Mouse (Mus musculus) heart, embryonic 13.5 days (tissue): ENCODE results near the gene Spint4. TPM values are rescaled to one million over a fixed set of nuclear protein-coding genes. Genes with fewer than 3 reads are reported as not detected.

Experiments used
- ATAC-seq: fragments of 200-750 bp; cut with Nextera tagmentation; 2 replicates; pipeline ENCODE4 v1.8.0; 2017; ENCODE audit warnings: moderate TSS enrichment; ENCODE audit not compliant: insufficient number of reproducible peaks, low FRiP score, low TSS enrichment; ENCODE audit errors: extremely low read depth
- H3K27ac ChIP-seq: fragments of 300-500 bp; sonication (generic); replicated peaks from 2 replicates; pipeline ENCODE4 v1.5.1; 2015; ENCODE audit warnings: moderate library complexity, mild to moderate bottlenecking, inconsistent platforms
- H3K27me3 ChIP-seq: fragments of 300-500 bp; sonication (generic); replicated peaks from 2 replicates; pipeline ENCODE4 v1.6.1; 2015; ENCODE audit warnings: mild to moderate bottlenecking, inconsistent platforms
- H3K36me3 ChIP-seq: fragments of 300-500 bp; sonication (generic); 2 replicates; pipeline ENCODE4 v1.6.1; 2015; ENCODE audit warnings: mild to moderate bottlenecking, inconsistent platforms
- H3K4me1 ChIP-seq: fragments of 300-500 bp; sonication (generic); 2 replicates; pipeline ENCODE4 v1.6.1; 2015; ENCODE audit warnings: inconsistent platforms
- H3K4me2 ChIP-seq: fragments of 300-500 bp; sonication (generic); 2 replicates; pipeline ENCODE4 v1.6.1; 2015; ENCODE audit warnings: inconsistent platforms, mild to moderate bottlenecking, moderate library complexity
- H3K4me3 ChIP-seq: fragments of 300-500 bp; sonication (generic); 2 replicates; pipeline ENCODE4 v1.5.1; 2015; ENCODE audit warnings: moderate library complexity, mild to moderate bottlenecking, inconsistent platforms
- H3K9ac ChIP-seq: fragments of 300-500 bp; sonication (generic); 2 replicates; pipeline ENCODE4 v1.6.1; 2015; ENCODE audit warnings: inconsistent platforms, mild to moderate bottlenecking, moderate library complexity
- H3K9me3 ChIP-seq: fragments of 300-500 bp; sonication (generic); 2 replicates; pipeline ENCODE4 v1.6.1; 2016; ENCODE audit warnings: inconsistent platforms
- WGBS: fragments of 180-500 bp; shearing (Covaris S2); methylation state at CpG from one replicate; pipeline ENCODE4 v1.1.7; 2015; ENCODE audit warnings: mixed read lengths; 5-methylcytosine and 5-hydroxymethylcytosine counted together
- polyA plus RNA-seq: library from polyadenylated mRNA; unstranded; fragments of >200 nt; fragmentation: Nextera tagmentation; extraction: Ambion mirVana; gene quantifications from 2 replicates; pipeline ENCODE4 v1.2.1, GENCODE M21; 2015

Gene Spint4
- polyA plus RNA-seq, 1 experiment from 2014 or later, result not detected

DNA sequence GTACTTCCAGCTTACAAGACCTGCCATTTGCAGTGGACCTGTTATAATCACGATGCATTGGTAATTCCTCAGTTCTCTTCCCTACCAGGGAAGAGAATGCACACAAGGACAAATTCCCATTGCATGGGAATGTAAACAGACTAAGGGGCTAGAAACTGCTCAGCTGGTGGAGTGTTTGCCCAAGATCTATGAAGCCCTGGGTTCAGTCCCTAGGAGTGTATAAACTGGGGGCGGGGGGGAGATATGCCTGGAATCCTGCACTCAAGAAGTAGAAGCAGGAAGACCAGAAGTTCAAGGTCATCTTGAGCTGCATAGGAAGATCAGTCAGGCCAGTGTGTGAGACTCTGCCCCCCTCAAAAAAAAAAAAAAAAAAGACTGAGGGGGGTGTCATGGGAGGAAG is 35.0 kb downstream of the Spint4 start:
- H3K27ac ChIP-seq, result no peak overlapping the region
- ATAC-seq, result no peak
- H3K4me1 ChIP-seq, result no peaks in the 10 kb centered on the region

DNA sequence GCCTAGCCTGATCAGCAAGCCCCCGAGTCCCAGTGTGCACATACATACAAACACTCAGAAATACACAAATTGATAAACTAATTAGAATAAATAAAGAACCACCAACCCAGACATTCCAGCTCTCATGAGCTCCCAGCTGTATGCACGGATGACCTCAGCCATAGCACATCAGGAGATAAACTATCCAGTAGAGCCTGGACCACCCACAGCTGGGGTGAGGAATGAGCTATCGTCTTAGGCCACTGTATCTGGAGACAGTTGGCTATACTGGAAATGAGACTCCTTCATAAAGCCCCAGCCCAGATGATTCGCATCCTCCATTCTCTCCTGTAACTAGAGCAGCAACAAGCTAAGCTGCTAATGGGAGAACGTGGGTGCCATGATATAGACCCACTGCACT is 36.5 kb downstream of the Spint4 start:
- Histone ChIP-seq H3K4me3 (no peak overlapping the region), H3K27me3 (peaks cover 4% of the 10 kb centered on the region; the same call in 1 of the 2 replicates), H3K36me3 (no peaks in the 10 kb centered on the region), H3K4me2 (no peak overlapping the region), H3K4me1 (no peaks in the 10 kb centered on the region), H3K9ac (no peak overlapping the region), H3K27ac (no peak overlapping the region), H3K9me3 (no peaks in the 10 kb centered on the region)
- ATAC-seq, result no peak
- WGBS, result 64% methylated on average over 5 of the region's 5 CpGs

More for the DNA sequence above, 35.0 kb downstream of the Spint4 start:
- H3K36me3 ChIP-seq, result no peaks in the 10 kb centered on the region
- 75% methylated on average over 2 of the region's 2 CpGs for WGBS
- H3K9me3 ChIP-seq, result no peaks in the 10 kb centered on the region
- no peaks in the 10 kb centered on the region; the same call in 1 of the 2 replicates for H3K27me3 ChIP-seq
- no peak overlapping the region for H3K4me2 ChIP-seq
- H3K4me3 ChIP-seq, result no peak overlapping the region
- H3K9ac ChIP-seq, result no peak overlapping the region

DNA sequence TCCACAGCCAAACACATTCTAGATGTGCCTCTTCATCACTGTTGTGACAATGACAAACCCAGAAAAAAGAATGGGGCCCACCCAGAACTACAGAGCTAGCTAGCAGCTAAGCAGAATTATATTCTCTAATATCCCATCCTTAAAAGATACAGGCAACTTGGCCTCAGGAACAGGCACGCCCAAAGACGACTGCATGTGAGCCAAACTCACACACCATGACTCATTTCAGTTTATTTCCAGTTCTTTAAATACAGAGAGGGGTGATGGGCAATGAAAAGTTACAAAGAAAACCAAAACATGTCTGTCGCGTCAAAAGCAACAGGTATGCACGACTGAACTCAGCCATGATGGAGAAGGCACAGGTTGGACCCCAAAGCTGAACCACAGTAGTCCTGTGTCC is 37.1 kb downstream of the Spint4 start:
- ATAC-seq, result no peak
- peaks cover 4% of the 10 kb centered on the region for H3K27me3 ChIP-seq

DNA sequence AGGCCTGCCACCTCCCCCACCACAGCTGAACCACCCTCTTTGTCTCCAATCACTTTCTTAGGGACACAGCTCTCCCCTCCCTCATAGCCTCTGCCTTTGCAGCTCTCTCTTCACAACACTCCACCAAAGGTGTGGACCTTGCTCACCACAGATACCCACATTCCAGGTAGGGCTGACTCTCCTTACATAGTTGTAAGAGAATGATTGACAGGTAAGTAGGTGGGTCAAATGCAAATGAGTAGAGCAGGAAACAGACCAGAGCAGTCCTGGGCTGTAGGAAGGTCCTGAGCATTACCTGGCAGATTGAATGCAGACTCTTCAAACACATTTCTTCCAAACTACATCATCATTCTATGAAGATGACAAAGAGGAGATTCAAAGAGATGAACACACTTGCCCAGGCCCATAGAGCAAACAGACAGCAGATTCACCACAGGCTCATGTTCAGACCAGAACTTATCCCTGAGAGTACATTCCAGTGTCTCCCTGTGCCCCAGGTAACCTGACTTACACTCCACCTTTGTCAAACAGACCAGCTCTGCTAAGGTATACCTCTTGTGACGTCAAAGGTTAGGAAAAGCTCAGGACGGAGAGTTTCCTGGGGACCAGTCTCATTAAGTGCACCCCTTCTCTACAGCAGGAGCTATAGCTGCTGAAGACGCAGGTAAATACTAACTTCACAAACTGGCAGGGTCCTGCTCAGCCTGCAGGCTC is 39.2 kb downstream of the Spint4 start:
- H3K9me3 ChIP-seq, result no peaks in the 10 kb centered on the region
- whole genome bisulfite sequencing, result 61% methylated on average over 3 of the region's 3 CpGs
- no peaks in the 10 kb centered on the region for H3K36me3 ChIP-seq
- no peak overlapping the region for H3K27ac ChIP-seq
- H3K27me3 ChIP-seq, result peaks cover 9% of the 10 kb centered on the region; the same call in 1 of the 2 replicates
- no peak overlapping the region for H3K4me3 ChIP-seq
- H3K9ac ChIP-seq, result no peak overlapping the region
- no peak for ATAC-seq
- H3K4me2 ChIP-seq, result no peak overlapping the region
- H3K4me1 ChIP-seq, result no peaks in the 10 kb centered on the region

More for the DNA sequence above, 37.1 kb downstream of the Spint4 start:
- H3K27ac ChIP-seq, result no peak overlapping the region
- H3K36me3 ChIP-seq, result no peaks in the 10 kb centered on the region
- no peaks in the 10 kb centered on the region for H3K9me3 ChIP-seq
- H3K9ac ChIP-seq, result no peak overlapping the region
- H3K4me2 ChIP-seq, result no peak overlapping the region
- no peaks in the 10 kb centered on the region for H3K4me1 ChIP-seq
- no peak overlapping the region for H3K4me3 ChIP-seq
- 77% methylated on average over 5 of the region's 5 CpGs for WGBS

DNA sequence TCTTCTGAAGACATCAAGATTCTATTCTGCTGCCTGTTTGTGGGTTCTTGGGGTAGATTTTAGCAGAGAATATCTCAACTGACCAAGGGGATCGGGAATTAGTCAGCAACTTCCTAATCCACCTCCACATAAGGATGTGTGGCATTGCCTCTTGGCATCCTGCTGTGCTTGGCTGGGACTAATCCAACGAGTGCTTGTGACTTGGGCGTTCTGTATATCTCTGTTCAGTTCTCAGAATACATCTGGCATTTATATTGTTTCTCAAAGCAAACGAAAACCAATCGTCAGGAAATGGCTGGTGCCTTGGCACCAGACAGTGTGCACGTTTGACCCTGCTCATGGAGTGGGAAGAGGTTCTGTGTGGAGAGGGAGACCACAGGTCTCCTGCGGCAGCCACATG is 41.6 kb downstream of the Spint4 start:
- no peaks in the 10 kb centered on the region for H3K9me3 ChIP-seq
- H3K4me1 ChIP-seq, result peaks cover 1% of the 10 kb centered on the region
- H3K9ac ChIP-seq, result no peak overlapping the region
- no peaks in the 10 kb centered on the region for H3K36me3 ChIP-seq
- WGBS, result 50% methylated on average over 7 of the region's 7 CpGs
- no peak overlapping the region for H3K4me2 ChIP-seq
- H3K27me3 ChIP-seq, result peaks cover 9% of the 10 kb centered on the region; the same call in 1 of the 2 replicates
- no peak overlapping the region for H3K4me3 ChIP-seq
- H3K27ac ChIP-seq, result no peak overlapping the region
- ATAC-seq, result no peak

DNA sequence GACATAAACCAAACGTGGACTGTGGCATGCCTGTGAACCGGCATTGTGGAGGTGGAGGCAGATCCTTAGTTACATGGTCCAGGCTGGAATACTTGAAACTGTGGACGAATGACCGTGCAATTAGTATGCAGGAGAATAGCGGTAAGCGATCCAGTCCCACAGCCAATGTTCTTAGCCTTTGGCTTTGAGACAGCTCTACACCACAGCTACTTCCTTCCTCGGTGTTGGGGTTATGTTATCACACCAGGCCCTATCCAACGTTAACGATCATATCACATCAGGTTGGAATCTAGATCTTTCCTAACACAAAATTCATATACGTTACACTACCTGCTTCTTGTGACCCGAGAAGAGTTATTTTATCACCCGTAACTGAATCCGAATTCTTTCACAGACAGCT is 46.7 kb downstream of the Spint4 start:
- WGBS, result 63% methylated on average over 13 of the region's 13 CpGs
- Histone ChIP-seq H3K27me3 (peaks cover 5% of the 10 kb centered on the region; the same call in 1 of the 2 replicates), H3K4me1 (peaks cover 28% of the 10 kb centered on the region), H3K9ac (peak overlapping the region; percentile 93), H3K36me3 (peaks cover 28% of the 10 kb centered on the region), H3K27ac (no peak overlapping the region), H3K4me2 (peak overlapping the region; percentile 95), H3K4me3 (peak overlapping the region; percentile 70), H3K9me3 (no peaks in the 10 kb centered on the region)
- ATAC-seq, result no peak

DNA sequence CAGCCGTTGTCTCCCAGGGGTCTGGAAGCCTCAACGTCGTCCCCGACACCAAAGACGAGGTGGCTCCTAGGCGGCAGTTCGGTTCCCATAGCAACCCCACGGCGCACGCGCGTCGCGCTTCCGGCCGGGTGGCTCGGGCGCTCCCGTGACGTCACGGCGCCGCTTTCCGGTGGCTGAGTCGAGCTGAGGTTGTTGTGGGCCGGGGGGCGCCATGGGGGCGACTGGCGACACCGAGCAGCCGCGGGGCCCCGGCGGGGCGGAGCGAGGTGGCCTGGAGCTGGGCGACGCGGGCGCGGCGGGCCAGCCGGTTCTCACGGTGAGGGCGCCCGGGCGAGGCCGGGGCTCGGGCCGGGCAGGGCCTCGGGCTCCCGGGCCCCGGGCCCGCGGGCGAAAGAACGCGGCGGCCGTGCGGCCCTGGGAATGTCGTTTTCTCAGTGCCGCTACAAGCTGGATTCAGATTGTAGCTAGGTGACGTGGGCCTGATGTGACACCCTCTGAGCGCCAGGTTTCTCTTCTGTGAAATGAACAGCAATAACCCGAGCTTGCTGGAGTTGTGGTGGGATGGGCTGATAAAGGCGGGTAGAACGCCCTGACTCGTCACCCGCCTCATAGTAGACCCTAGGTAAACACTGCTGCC is 47.7 kb downstream of the Spint4 start, which contains the start of the genes Wfdc3 and Dnttip1:
TSS of gene Wfdc3 (minus strand) at position 89 of the 637 bp plus-strand sequence.
TSS of gene Dnttip1 (plus strand) at position 141 of the 637 bp plus-strand sequence.
- Histone ChIP-seq H3K9ac (peak within 1 kb of the TSS; percentile 93), H3K4me2 (peak within 1 kb of the TSS; percentile 95), H3K27me3 (0 out of 2 replicates have a peak, but pooled peaks cover 5% of the 10 kb centered on the region), H3K4me3 (peak within 1 kb of the TSS; percentile 70), H3K27ac (peak within 1 kb of the TSS; percentile 71), H3K4me1 (peaks cover 28% of the 10 kb centered on the region), H3K9me3 (no peaks in the 10 kb centered on the region), H3K36me3 (peaks cover 38% of the 10 kb centered on the region)
- peak; percentile 86 for ATAC-seq
- WGBS, result under 1% methylated on average over 69 of the region's 70 CpGs

DNA sequence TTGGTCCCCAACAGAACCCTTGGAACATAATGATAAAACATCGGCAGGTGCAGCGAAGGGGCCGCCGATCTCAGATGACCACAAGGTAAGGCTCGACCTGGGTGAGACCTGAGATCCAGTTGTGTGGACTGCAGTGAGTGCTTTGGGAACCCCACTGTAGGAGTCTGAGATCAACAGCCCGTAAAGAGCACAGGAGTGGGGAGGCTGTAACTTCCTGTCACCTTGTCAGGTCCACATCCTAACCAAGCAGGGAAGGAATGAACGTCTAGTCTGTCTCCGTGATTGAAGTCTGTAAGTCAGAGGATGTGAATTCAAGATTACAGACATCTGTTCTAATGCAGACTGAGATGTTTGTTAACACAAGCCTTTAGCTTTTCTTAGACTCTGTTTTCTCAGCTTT is 48.4 kb downstream of the Spint4 start:
- Histone ChIP-seq H3K9me3 (no peaks in the 10 kb centered on the region), H3K9ac (peak overlapping the region; percentile 93), H3K36me3 (peaks cover 45% of the 10 kb centered on the region), H3K4me2 (peak overlapping the region; percentile 95), H3K4me3 (peak overlapping the region; percentile 70), H3K27me3 (0 out of 2 replicates have a peak, but pooled peaks cover 3% of the 10 kb centered on the region), H3K4me1 (peaks cover 28% of the 10 kb centered on the region), H3K27ac (peak overlapping the region; percentile 71; the same call in 1 of the 2 replicates)
- ATAC-seq, result no peak
- WGBS, result 33% methylated on average over 8 of the region's 8 CpGs

DNA sequence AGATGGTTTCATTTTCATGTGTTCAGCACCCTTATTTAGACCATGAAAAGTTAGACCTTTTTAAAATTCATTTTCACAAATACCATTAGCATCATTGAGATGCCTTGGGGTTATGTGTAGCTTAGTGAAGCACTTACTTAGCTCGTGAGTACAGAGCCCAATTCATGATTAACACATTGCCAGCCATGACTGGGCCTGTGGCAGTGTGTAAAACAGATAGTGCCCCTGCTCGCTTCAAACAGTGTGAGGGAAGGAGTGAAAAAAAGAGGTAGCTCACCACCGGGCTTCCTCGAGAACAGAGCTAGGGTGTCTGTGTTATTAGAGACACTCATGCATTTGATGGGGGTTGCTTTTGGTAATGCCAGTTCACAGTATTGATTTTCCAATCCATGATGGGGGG is 49.9 kb downstream of the Spint4 start:
- no peaks in the 10 kb centered on the region for H3K27me3 ChIP-seq
- WGBS, result 82% methylated on average over 4 of the region's 4 CpGs
- no peak overlapping the region for H3K9ac ChIP-seq
- H3K27ac ChIP-seq, result no peak overlapping the region
- no peaks in the 10 kb centered on the region for H3K9me3 ChIP-seq
- H3K36me3 ChIP-seq, result peaks cover 60% of the 10 kb centered on the region
- peaks cover 28% of the 10 kb centered on the region for H3K4me1 ChIP-seq
- H3K4me2 ChIP-seq, result no peak overlapping the region
- ATAC-seq, result no peak
- no peak overlapping the region for H3K4me3 ChIP-seq

DNA sequence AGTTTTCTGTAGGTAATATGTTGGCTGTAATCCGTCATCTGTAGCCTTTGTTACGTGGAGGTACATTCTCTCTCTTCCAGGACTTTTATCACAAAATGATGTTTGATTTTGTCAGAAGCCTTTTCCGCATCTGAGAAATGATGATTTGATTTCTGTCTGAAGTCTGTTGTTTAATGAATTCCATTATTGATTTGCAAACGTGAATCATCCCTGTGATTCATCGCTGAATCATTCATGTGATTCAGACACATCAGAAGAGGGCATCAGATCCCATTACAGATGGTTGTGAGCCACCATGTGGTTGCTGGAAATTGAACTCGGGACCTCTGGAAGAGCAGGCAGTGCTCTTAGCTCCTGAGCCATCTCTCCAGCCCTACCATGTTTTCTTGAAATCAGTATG is 50.7 kb downstream of the Spint4 start:
- H3K27ac ChIP-seq, result no peak overlapping the region
- peaks cover 68% of the 10 kb centered on the region for H3K36me3 ChIP-seq
- no peaks in the 10 kb centered on the region for H3K9me3 ChIP-seq
- H3K27me3 ChIP-seq, result no peaks in the 10 kb centered on the region
- H3K9ac ChIP-seq, result no peak overlapping the region
- WGBS, result 86% methylated on average over 6 of the region's 6 CpGs
- no peak for ATAC-seq
- peaks cover 31% of the 10 kb centered on the region for H3K4me1 ChIP-seq
- no peak overlapping the region for H3K4me3 ChIP-seq
- H3K4me2 ChIP-seq, result no peak overlapping the region
